Mouse (Mus musculus) C2C12 (cell line): ENCODE measurements around the gene Qrfp. TPM values are rescaled to one million over a fixed set of nuclear protein-coding genes. Genes with fewer than 3 reads are reported as not detected.

Source experiments
- H3K27me3 ChIP-seq: one replicate; pipeline ENCODE4 v1.6.1; 2011; ENCODE audit not compliant: control insufficient read depth, insufficient read depth, insufficient read length
- H3K36me3 ChIP-seq: one replicate; pipeline ENCODE4 v1.6.1; 2011; ENCODE audit not compliant: control insufficient read depth, insufficient read depth
- H3K4me3 ChIP-seq: one replicate; pipeline ENCODE4 v1.5.1; 2011; ENCODE audit warnings: mild to moderate bottlenecking, control low read depth; ENCODE audit not compliant: poor library complexity, insufficient read depth, severe bottlenecking
- H3K79me2 ChIP-seq: one replicate; pipeline ENCODE4 v1.6.1; 2011; ENCODE audit not compliant: control insufficient read depth, insufficient read depth
- H3K79me3 ChIP-seq: one replicate; pipeline ENCODE4 v1.6.1; 2011; ENCODE audit warnings: low read depth, control low read depth
- H3ac ChIP-seq: one replicate; pipeline ENCODE3; 2011; ENCODE audit warnings: low read depth; ENCODE audit not compliant: control insufficient read depth, insufficient read length
- CEBPB ChIP-seq: IDR thresholded peaks from one replicate; pipeline ENCODE4 v1.6.1; 2011; ENCODE audit warnings: low read depth, mild to moderate bottlenecking, control low read depth, moderate library complexity
- CTCF ChIP-seq: IDR thresholded peaks from one replicate; pipeline ENCODE4 v1.5.1; 2011; ENCODE audit not compliant: control insufficient read depth, insufficient read depth, insufficient read length
- FOSL1 ChIP-seq: IDR thresholded peaks from one replicate; pipeline ENCODE4 v1.8.0; 2011; ENCODE audit warnings: mild to moderate bottlenecking, low read length; ENCODE audit not compliant: poor library complexity, insufficient read depth, severe bottlenecking
- MAX ChIP-seq: IDR thresholded peaks from one replicate; pipeline ENCODE4 v1.6.1; 2011; ENCODE audit warnings: mild to moderate bottlenecking, control low read depth
- MYOD1 ChIP-seq: IDR thresholded peaks from one replicate; pipeline ENCODE4 v1.6.1; 2011; ENCODE audit warnings: low read depth; ENCODE audit not compliant: control insufficient read depth, insufficient read length
- MYOG ChIP-seq: IDR thresholded peaks from one replicate; pipeline ENCODE4 v1.6.1; 2011; ENCODE audit not compliant: control insufficient read depth, insufficient read length; ENCODE audit errors: extremely low read depth
- USF1 ChIP-seq: IDR thresholded peaks from one replicate; pipeline ENCODE4 v1.6.1; 2011; ENCODE audit warnings: low read depth, mild to moderate bottlenecking, control low read depth, moderate library complexity
- polyA plus RNA-seq: library from polyadenylated mRNA; unstranded; fragments of >200 nt; fragmentation: generic; extraction: Trizol; gene quantifications from one replicate; pipeline ENCODE4 v1.2.1, GENCODE M21; 2012; ENCODE audit warnings: missing spikeins

Qrfp gene
- polyA plus RNA-seq, 1 experiment, result 4.1 TPM

DNA sequence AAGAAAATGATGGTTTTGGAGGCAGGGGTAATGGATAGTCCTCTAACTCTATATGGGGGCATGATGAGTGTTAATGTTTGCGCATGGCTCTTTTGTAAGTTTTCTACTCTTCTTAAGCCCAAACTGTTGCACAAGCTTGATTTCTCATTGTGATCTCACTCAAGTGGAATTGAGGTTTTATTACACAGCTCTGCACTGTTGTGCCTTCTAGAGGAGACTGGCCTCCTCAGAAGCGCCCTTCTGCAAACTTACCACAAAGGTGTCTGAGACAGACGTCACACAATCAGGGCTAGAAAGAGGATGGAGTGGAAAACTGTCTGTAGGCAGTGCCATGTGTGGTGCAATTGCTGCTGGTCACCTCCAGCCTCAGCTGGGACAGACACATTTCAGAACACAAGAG is 33.9 kb downstream of the Qrfp start:
- Histone ChIP-seq H3K79me3 (peaks cover 65% of the 10 kb centered on the region), H3K36me3 (peaks cover 61% of the 10 kb centered on the region), H3K4me3 (no peak overlapping the region), H3ac (no peak overlapping the region), H3K79me2 (peaks cover 71% of the 10 kb centered on the region), H3K27me3 (no peaks in the 10 kb centered on the region)
- TF ChIP-seq MAX (no peak), CTCF (no peak), MYOD1 (no peak), CEBPB (no peak), MYOG (no peak), USF1 (no peak), FOSL1 (no peak)

DNA sequence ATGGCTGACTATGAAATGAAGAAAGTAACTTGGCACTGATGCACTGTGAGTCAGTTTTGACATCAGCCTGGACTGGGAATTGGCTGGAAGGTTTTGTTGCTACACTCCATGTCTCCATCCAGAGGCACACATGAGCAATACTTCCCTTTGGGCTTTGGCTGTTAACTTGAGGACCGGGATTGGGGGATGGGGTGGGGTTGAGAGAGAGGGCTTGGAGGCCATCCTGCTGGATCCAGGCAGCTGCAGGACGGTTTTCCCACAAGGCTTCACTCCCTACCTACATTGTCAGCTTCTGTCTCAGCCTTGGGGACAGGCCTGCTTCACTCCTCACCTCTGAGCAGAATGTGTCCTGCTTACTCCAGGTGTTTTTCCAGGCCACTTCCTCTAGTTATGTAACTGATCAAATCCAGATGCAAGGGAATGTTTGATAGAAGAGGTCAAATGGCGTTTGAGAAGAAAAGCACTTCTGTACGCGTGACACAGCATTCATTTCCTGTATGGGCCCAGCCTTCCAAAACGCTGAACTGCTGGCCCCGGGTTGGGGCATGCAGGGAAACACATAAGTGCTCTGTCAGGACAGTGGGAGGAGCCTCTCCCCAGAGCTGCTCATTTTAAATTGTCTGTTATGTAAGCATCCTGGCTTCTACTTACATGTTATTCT is 39.5 kb downstream of the Qrfp start:
- no peak overlapping the region for H3K4me3 ChIP-seq
- TF ChIP-seq CTCF (no peak), CEBPB (peak; percentile 31), MAX (no peak), USF1 (no peak)
- H3ac ChIP-seq, result no peak overlapping the region

DNA sequence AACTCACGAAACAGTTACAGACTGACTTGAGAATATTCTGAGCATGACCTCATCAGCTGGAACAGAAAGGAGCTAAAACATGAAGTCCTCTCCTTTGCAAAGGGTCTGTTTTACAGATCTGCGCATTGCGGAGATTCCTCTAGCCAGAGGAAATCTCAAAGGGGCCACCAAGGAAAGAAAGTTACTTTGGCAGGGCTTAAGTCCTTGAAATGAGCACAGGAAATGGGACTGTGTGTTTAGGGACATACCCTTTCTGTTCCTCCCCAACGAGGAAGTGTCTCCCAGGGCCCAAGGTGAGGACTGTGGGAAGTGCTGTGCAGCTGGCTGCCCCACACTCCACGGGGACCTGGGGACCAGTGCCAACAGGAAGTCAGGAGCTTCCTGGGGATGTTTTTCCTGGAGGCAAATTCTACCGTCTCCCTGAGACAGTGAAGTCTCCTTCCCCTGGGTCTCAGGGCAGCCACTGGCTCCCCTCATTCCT is 40.7 kb downstream of the Qrfp start:
- Histone ChIP-seq H3K36me3 (peaks cover 3% of the 10 kb centered on the region), H3K79me3 (peaks cover 98% of the 10 kb centered on the region), H3K27me3 (no peaks in the 10 kb centered on the region), H3K4me3 (no peak overlapping the region), H3ac (no peak overlapping the region), H3K79me2 (peaks cover 100% of the 10 kb centered on the region)
- TF ChIP-seq FOSL1 (no peak), CEBPB (no peak), MYOG (no peak), MYOD1 (no peak), CTCF (no peak), MAX (no peak), USF1 (no peak)

More for the DNA sequence above, 39.5 kb downstream of the Qrfp start:
- peaks cover 98% of the 10 kb centered on the region for H3K79me3 ChIP-seq
- H3K27me3 ChIP-seq, result no peaks in the 10 kb centered on the region
- H3K36me3 ChIP-seq, result peaks cover 13% of the 10 kb centered on the region
- H3K79me2 ChIP-seq, result peaks cover 100% of the 10 kb centered on the region

DNA sequence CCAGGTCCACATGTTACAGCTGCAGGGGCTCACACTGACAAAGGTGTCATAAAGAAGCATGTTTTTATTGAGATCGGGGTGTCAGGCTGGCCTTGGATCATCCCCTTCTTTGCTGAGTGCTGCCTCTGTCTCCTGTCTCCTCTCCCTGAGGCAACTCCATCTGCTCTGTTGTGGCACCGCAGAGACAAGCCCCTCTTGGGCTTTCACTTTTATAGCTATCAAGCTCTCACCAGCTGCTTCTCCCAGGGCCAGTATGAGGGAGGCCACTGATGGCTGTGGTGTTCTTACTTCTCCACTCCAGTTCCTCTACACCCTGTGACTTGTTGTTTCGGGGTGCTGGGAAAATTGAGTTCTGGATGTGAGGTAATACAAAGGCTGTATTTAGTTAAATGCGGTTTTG is 41.3 kb downstream of the Qrfp start:
- no peak for TF ChIP-seq USF1
- no peak for TF ChIP-seq MYOD1
- TF ChIP-seq CTCF, result no peak
- no peak for TF ChIP-seq MYOG
- no peak for TF ChIP-seq FOSL1
- TF ChIP-seq CEBPB, result no peak
- no peak for TF ChIP-seq MAX
- H3K79me3 ChIP-seq, result peaks cover 98% of the 10 kb centered on the region
- peak overlapping the region; percentile 4 for H3ac ChIP-seq

DNA sequence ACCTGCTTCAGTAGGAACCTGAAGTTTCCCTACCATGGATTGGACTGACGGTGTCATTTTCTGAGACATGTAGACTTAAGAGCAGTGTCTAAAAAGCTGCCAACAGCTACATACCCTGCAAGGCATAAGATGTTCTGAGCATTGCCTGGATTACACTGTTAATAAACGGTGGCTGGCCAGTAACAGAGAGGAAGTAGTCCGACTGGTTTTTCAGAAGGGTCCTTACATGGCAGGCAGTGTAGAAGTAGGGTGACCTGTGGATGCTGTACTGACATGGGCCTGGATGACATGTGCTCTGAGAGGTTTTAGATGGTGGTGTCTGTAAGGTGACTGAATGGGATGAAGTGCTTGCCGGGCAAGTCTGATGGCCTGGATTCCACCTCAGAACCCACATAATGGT is 42.6 kb downstream of the Qrfp start:
- H3K79me3 ChIP-seq, result peaks cover 98% of the 10 kb centered on the region
- peaks cover 100% of the 10 kb centered on the region for H3K79me2 ChIP-seq
- H3ac ChIP-seq, result no peak overlapping the region
- no peaks in the 10 kb centered on the region for H3K36me3 ChIP-seq
- H3K4me3 ChIP-seq, result no peak overlapping the region
- H3K27me3 ChIP-seq, result no peaks in the 10 kb centered on the region
- TF ChIP-seq MAX (no peak), MYOG (no peak), MYOD1 (no peak), CTCF (no peak)

More for the DNA sequence above, 41.3 kb downstream of the Qrfp start:
- Histone ChIP-seq H3K36me3 (peaks cover 3% of the 10 kb centered on the region), H3K79me2 (peaks cover 100% of the 10 kb centered on the region), H3K27me3 (no peaks in the 10 kb centered on the region), H3K4me3 (no peak overlapping the region)

DNA sequence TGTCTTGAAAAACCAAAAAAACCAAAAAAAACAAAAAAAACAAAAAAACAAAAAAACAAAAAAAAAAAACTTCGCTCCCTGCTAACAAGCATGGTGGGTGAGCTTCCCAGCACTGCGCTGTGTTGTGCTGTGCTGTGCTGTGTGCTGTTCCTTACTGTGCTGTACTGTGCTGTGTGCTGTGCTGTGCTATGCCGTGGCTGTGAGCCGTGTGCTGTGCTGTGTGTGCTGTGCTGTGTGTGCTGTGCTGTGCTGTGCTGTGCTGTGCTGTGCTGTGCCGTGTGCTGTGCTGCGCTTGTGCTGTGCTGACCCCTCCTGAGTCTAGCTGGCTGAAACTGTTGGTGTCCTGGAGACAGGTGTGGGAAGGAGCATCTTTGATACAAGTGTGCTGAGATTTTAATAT is 43.3 kb downstream of the Qrfp start:
- TF ChIP-seq MYOD1 (no peak), FOSL1 (no peak), CTCF (no peak), MYOG (no peak), USF1 (no peak), CEBPB (no peak), MAX (no peak)

More for the DNA sequence above, 43.3 kb downstream of the Qrfp start:
- no peak overlapping the region for H3K4me3 ChIP-seq
- H3K79me2 ChIP-seq, result peaks cover 100% of the 10 kb centered on the region
- no peaks in the 10 kb centered on the region for H3K27me3 ChIP-seq
- H3K36me3 ChIP-seq, result no peaks in the 10 kb centered on the region
- H3ac ChIP-seq, result no peak overlapping the region
- H3K79me3 ChIP-seq, result peaks cover 98% of the 10 kb centered on the region
